Mouse (Mus musculus) forebrain, embryonic 13.5 days (tissue): Measurements from ENCODE around the gene Ankrd27. TPM values are rescaled to one million over a fixed set of nuclear protein-coding genes. Genes with fewer than 3 reads are reported as not detected.
"Not testable (repeated sequence)": the region's sequence is repeated elsewhere in the genome, so short reads cannot be mapped to it uniquely, and the experiment has no call there.

Experiments
- ATAC-seq: fragments of 200-750 bp; cut with Nextera tagmentation; 2 replicates; pipeline ENCODE4 v1.8.0; 2017
- H3K27ac ChIP-seq: fragments of 300-500 bp; sonication (generic); 2 replicates; pipeline ENCODE4 v1.5.1; 2015; ENCODE audit warnings: inconsistent platforms, mild to moderate bottlenecking, moderate library complexity
- H3K27me3 ChIP-seq: fragments of 300-500 bp; sonication (generic); 2 replicates; pipeline ENCODE4 v1.6.1; 2015; ENCODE audit warnings: mild to moderate bottlenecking, inconsistent platforms
- H3K36me3 ChIP-seq: fragments of 300-500 bp; sonication (generic); 2 replicates; pipeline ENCODE4 v1.6.1; 2015; ENCODE audit warnings: mild to moderate bottlenecking, inconsistent platforms; ENCODE audit not compliant: poor library complexity, severe bottlenecking
- H3K4me1 ChIP-seq: fragments of 300-500 bp; sonication (generic); 2 replicates; pipeline ENCODE4 v1.6.1; 2015; ENCODE audit warnings: inconsistent platforms
- H3K4me2 ChIP-seq: fragments of 300-500 bp; sonication (generic); 2 replicates; pipeline ENCODE4 v1.6.1; 2015; ENCODE audit warnings: inconsistent platforms, mild to moderate bottlenecking, moderate library complexity
- H3K4me3 ChIP-seq: fragments of 300-500 bp; sonication (generic); 2 replicates; pipeline ENCODE4 v1.5.1; 2015; ENCODE audit warnings: mild to moderate bottlenecking, inconsistent platforms
- H3K9ac ChIP-seq: fragments of 300-500 bp; sonication (generic); 2 replicates; pipeline ENCODE4 v1.6.1; 2015; ENCODE audit warnings: mild to moderate bottlenecking, inconsistent platforms
- H3K9me3 ChIP-seq: fragments of 300-500 bp; sonication (generic); replicated peaks from 2 replicates; pipeline ENCODE4 v1.6.1; 2016; ENCODE audit warnings: inconsistent platforms
- WGBS: fragments of 180-500 bp; shearing (Covaris S2); methylation state at CpG from one replicate; pipeline ENCODE4 v1.1.7; 2015; 5-methylcytosine and 5-hydroxymethylcytosine counted together
- polyA plus RNA-seq: library from polyadenylated mRNA; unstranded; fragments of >200 nt; fragmentation: Nextera tagmentation; extraction: Ambion mirVana; gene quantifications from 2 replicates; pipeline ENCODE4 v1.2.1, GENCODE M21; 2015

Gene Ankrd27
- polyA plus RNA-seq, 1 experiment from 2014 or later = 29.7 TPM

DNA sequence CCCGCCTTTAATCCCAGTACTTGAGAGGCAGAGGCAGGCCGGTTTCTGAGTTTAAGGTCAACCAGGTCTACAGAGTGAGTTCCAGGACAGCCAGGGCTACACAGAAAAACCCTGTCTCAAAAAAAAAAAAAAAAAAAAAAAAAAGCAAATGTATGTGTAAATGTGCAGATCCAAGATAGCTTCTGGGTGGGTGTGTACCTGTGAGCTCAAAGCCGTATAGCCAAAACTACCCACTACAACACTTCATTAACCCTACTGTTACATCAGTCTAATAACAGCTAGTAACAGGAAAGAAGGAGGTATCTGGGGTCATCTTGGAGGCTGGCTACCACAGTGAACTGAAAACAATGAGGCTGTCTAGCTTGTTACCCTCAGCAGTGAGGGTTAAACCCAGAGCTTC lies 26.2 kb upstream of the Ankrd27 start:
- no peak overlapping the region for H3K27ac ChIP-seq
- H3K27me3 ChIP-seq = no peaks in the 10 kb centered on the region
- ATAC-seq = no peak
- peaks cover 9% of the 10 kb centered on the region for H3K4me1 ChIP-seq
- no peak overlapping the region for H3K4me3 ChIP-seq
- H3K9me3 ChIP-seq = no peaks in the 10 kb centered on the region
- WGBS = 93% methylated on average over 3 of the region's 3 CpGs
- no peak overlapping the region for H3K9ac ChIP-seq
- H3K4me2 ChIP-seq = no peak overlapping the region
- H3K36me3 ChIP-seq = no peaks in the 10 kb centered on the region

DNA sequence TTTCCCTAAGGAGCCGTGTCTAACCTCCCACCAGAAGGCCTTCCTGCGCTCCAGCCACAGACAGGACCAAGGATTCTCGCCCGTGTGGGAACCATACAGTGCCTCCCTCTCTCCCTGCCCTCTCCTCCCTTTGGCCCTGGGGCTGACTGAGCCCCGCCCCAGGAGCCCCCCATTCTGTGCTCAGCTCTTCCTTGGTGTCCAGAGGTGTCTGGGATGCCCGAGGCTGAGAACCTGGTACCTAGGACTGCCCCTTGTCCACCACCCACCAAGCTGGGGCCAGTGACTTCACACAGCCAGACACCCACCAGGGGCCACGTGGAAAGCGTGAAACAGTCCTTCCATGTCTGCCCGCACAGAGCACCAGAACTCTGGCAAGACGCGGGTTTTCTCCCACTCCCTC lies 23.0 kb upstream of the Ankrd27 start:
- ATAC-seq = no peak
- Histone ChIP-seq H3K4me2 (no peak overlapping the region), H3K9ac (no peak overlapping the region), H3K9me3 (no peaks in the 10 kb centered on the region), H3K27me3 (no peaks in the 10 kb centered on the region), H3K4me3 (no peak overlapping the region), H3K27ac (no peak overlapping the region), H3K4me1 (no peaks in the 10 kb centered on the region), H3K36me3 (no peaks in the 10 kb centered on the region)
- 75% methylated on average over 11 of the region's 11 CpGs for WGBS

DNA sequence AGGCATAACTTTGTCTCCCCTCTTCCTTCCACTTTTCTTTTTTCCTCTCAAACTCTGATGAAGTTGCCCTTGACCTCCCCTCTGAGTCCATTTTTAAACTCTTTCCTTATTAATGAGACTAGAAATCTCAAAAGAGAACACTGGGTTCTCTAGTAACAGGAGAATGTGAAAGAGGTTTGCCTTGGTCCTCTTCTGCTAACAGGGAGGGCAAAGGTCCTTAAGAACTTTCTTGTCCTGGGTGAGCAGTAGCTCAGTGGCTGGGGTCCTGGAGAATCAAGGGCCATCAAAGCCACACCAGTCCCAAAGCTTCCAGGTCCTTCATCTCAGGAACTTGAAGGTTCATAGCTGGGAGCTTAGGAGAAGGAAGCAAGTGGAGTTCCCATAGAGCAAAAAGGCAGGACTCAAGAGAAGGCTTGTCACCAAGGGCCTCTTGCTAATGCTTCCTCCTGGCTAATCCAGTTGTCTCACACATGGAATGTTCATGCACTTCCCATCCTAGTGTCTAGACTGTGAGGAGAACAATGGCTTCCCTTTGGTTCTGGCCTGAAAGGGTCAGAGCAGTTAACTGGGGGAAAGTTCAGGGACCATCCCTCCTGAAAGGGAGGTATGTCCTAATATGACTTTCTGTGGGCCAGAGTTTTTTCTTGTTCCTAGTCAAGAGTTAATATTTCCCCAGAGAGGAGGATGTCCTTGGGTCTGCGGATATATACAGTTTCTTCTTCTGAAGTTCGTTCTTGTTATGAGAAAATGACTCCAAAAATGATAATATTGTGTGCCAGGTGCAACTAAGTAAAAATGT lies 21.8 kb upstream of the Ankrd27 start:
- Histone ChIP-seq H3K36me3 (no peaks in the 10 kb centered on the region), H3K4me2 (no peak overlapping the region), H3K27me3 (no peaks in the 10 kb centered on the region), H3K4me1 (no peaks in the 10 kb centered on the region), H3K4me3 (no peak overlapping the region), H3K9me3 (no peaks in the 10 kb centered on the region), H3K9ac (no peak overlapping the region), H3K27ac (no peak overlapping the region)
- no peak for ATAC-seq
- 92% methylated on average over 2 of the region's 2 CpGs for WGBS

DNA sequence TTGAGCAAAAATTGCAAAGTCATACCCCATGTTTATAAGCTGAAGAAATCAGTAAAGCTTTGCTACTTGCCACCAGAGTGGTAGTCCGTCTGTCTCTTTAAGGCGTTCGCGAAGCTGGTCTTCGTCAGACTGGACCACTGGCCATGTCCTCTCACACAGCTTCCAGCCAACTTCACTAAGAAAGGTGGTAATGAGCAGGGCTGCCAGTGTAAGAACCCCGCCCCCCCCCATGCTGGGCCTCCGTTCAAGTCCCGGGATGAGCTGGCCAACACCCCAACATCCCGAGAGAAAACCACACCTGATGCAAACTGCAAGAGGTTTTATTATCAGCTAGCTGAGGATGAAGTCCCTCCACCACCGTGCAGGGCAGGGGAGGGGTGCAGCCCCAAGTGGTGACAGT lies 21.2 kb upstream of the Ankrd27 start:
- H3K27ac ChIP-seq, H3K4me3 ChIP-seq, H3K36me3 ChIP-seq, H3K9ac ChIP-seq, H3K4me2 ChIP-seq, H3K27me3 ChIP-seq, H3K9me3 ChIP-seq, H3K4me1 ChIP-seq, ATAC-seq: not testable (repeated sequence)
- 83% methylated on average over 10 of the region's 10 CpGs for WGBS

DNA sequence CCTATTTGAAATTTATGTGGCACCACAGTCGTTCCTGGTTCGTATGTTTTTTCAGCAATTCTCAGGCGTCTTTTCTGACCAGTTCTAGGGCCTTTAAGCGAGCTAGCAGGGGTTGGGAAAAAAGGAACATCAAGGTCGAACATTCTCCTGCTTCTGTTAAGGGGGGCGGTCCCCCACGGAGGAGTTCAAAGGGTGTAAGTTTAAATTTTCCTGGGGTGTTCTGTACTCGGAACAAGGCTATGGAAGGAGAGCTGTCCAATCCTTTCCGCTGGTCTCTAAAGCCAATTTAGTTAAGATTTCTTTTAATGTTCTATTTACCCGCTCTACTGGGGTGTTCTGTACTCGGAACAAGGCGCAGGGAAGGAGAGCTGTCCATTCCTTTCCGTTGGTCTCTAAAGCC lies 20.1 kb upstream of the Ankrd27 start:
- not testable (repeated sequence) for H3K4me2 ChIP-seq, H3K9me3 ChIP-seq, H3K27me3 ChIP-seq, ATAC-seq, H3K4me3 ChIP-seq, H3K36me3 ChIP-seq, H3K4me1 ChIP-seq, H3K27ac ChIP-seq, H3K9ac ChIP-seq
- 81% methylated on average over 13 of the region's 13 CpGs for WGBS

DNA sequence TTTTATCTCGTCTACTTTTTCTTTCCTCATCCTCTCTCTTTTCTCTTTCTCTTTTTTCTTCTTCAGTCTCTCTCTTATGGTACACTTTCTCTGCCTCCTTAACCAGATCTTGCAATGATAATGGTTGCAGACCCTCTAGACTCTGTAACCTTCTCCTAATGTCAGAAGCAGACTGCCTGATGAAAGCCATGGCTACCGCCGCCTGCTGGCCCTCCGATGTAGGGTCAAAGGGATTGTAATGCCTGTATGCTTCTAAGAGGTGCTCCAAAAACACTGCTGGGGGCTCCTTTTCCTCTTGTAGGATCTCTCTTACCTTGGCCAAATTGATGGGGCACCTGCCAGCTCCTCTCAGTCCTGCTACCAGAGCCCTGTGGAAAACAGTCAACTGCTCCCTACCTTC lies 16.3 kb upstream of the Ankrd27 start:
- H3K27me3 ChIP-seq, H3K4me3 ChIP-seq, H3K4me2 ChIP-seq, H3K4me1 ChIP-seq, H3K9me3 ChIP-seq, ATAC-seq, H3K9ac ChIP-seq, H3K27ac ChIP-seq, H3K36me3 ChIP-seq: not testable (repeated sequence)
- WGBS = 89% methylated on average over 4 of the region's 4 CpGs

DNA sequence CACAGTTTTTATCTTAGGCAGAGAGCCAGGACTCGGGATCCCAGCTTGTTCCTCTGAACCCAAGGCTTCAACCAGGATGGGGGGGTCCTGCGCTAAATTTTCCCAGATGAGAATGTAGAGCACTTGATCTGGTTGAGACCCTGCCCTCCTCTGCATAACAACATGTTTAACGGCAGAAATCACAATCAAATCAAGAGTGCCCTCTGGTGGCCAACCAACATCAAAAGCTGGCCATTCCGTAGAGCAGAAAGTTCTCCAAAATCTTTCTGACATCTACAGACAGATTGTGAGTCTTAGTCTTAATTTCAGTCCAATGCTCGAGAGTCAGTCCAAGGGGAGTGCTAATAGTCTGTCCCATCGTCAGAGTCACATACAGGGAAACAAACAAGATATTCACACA lies 15.2 kb upstream of the Ankrd27 start:
- H3K27ac ChIP-seq, H3K9me3 ChIP-seq, H3K9ac ChIP-seq, H3K4me2 ChIP-seq, H3K36me3 ChIP-seq, H3K4me1 ChIP-seq, ATAC-seq, H3K27me3 ChIP-seq, H3K4me3 ChIP-seq: not testable (repeated sequence)
- WGBS = 18% methylated on average over 6 of the region's 6 CpGs

DNA sequence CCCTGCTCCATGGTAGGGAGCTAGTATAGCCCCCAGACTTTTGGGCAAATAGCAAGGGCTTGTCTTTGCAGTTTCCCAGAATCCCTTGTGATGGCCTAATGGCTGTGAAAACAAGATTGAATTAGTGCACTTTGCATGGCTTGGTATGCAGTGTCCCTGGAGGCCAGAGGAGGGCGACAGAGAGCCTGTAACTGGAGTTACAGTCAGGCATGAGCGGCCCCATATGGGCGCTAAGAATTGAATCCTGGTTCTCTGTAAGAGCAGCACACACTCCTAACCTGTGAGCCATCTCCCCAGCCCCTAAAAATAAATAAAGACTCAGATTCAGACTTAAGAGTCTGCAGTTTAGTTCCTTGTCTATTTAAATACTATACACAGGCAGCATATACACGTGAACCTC lies 6.2 kb upstream of the Ankrd27 start:
- Histone ChIP-seq H3K9me3 (no peaks in the 10 kb centered on the region), H3K36me3 (no peaks in the 10 kb centered on the region), H3K27ac (no peak overlapping the region), H3K4me3 (no peak overlapping the region), H3K4me2 (no peak overlapping the region), H3K4me1 (peaks cover 8% of the 10 kb centered on the region), H3K9ac (no peak overlapping the region), H3K27me3 (peaks cover 43% of the 10 kb centered on the region)
- WGBS = 31% methylated on average over 4 of the region's 4 CpGs
- ATAC-seq = no peak

DNA sequence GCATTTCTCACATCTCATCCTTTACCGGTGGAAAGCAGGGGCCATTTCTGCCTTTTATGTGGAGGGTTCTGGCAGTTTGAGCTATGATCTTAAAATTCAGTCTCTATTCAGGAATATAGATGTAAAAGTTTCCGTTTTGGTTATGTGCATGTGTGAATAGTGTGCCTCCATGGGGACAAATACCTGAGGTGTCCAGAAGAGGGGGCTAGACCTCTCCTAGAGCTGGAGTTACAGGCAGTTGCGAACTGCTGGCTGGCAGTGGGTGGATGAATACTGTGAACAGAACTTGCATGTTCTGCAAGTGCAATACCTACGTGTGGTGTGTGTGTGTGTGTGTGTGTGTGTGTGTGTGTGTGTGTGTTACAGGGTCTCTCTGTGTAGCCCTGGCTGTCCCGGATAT lies 3.3 kb upstream of the Ankrd27 start:
- no peaks in the 10 kb centered on the region for H3K36me3 ChIP-seq
- H3K4me1 ChIP-seq = peaks cover 26% of the 10 kb centered on the region
- 66% methylated on average over 5 of the region's 5 CpGs for WGBS
- no peaks in the 10 kb centered on the region for H3K9me3 ChIP-seq
- H3K9ac ChIP-seq = no peak overlapping the region
- no peak overlapping the region for H3K27ac ChIP-seq
- H3K27me3 ChIP-seq = peaks cover 49% of the 10 kb centered on the region
- no peak for ATAC-seq
- no peak overlapping the region for H3K4me2 ChIP-seq
- H3K4me3 ChIP-seq = no peak overlapping the region

DNA sequence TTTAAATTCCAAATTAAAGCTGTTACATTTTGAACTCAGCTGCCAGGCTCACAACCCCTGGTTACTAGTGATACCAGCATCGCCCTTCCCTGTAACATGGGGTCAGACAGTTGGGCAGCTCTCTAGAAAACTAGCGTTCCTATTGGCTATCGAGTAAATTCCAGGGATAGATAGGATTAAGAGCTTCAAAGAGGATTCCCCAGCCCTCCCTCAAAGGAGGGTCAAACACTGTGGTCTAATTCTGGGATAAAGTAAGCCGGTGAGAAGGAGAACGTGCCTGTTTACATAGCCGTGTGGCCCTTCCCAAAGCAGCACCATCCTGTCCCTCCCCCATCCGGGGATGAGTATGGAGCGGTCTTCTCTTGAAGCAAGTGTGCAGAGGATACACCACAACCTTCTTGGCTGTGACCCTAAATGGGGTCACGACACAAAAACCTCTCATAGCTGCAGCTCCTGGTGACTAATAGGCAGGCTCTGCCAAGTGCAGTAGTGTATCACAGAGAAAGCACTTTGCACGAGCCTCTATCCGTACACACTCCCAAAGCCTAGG lies 2.5 kb upstream of the Ankrd27 start:
- Histone ChIP-seq H3K9me3 (no peaks in the 10 kb centered on the region), H3K27me3 (peaks cover 49% of the 10 kb centered on the region), H3K4me2 (no peak overlapping the region; the same call in 1 of the 2 replicates), H3K4me1 (peaks cover 32% of the 10 kb centered on the region), H3K27ac (no peak overlapping the region), H3K36me3 (no peaks in the 10 kb centered on the region), H3K4me3 (0 out of 2 replicates have a peak overlapping the region, but pooled peaks have one; percentile 91), H3K9ac (no peak overlapping the region)
- 6% methylated on average over 11 of the region's 11 CpGs for WGBS
- no peak for ATAC-seq

DNA sequence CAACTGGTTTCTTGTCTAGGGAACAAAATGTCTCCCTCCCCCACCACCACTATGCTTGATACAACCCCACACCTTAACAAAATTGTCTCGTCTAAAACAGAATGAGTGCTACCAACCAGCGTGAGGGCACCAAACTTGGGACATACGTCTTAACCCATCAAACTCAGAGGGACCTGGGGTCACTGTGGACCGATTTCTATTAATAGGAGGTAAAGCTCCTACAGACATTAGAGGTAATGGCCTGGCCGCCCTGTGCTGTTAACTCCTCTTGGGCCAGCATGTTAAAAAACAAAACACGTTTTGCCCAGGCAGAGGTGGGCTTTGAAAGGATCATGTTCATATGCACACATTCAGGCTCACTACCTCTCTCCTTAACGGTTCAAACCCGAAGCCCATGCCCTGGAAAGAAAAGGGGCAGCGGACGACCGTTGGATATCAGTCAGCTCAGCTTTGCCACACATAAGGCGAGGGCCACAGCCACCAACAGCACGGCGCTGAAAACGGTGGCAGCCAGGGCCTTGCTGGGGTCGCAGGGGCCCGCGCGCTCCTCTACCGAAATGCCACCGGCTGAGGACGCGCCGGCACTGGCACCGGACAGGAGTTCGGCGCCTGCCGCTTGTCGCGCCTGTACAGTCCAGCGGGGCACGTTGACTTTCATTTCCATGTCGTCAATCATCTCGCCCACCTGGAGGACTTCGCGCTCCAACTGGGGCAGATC lies 1.8 kb upstream of the Ankrd27 start:
- H3K9me3 ChIP-seq = no peaks in the 10 kb centered on the region
- peaks cover 49% of the 10 kb centered on the region for H3K27me3 ChIP-seq
- 3% methylated on average over 36 of the region's 36 CpGs for WGBS
- peak overlapping the region; percentile 91 for H3K4me3 ChIP-seq
- H3K9ac ChIP-seq = peak overlapping the region; percentile 57
- peak overlapping the region; percentile 99 for H3K4me2 ChIP-seq
- H3K27ac ChIP-seq = no peak overlapping the region
- peaks cover 34% of the 10 kb centered on the region for H3K4me1 ChIP-seq
- ATAC-seq = no peak
- no peaks in the 10 kb centered on the region for H3K36me3 ChIP-seq

DNA sequence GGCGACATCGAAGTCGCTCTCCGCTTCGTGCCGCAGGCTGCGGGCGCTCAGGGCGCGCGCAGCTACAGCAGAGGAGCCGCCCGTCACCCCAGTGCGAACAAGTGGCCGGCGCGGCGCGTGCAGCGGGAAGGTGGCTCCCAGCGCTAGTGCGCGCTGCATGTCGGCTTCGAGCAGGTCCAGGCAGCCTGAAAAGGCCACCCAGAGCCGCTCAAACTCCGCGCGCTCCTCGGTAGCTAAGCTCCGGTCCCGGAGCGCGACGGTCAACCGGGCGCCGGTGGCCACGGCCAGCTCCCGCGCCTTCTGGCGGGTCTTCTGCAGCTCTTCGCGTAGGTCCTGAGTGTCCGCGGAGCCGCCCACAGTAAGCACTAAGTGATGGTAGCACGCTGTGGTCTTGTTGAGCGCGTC lies 1.3 kb upstream of the Ankrd27 start:
- no peak for ATAC-seq
- WGBS = under 1% methylated on average over 50 of the region's 50 CpGs
- H3K4me2 ChIP-seq = peak overlapping the region; percentile 99
- H3K27ac ChIP-seq = no peak overlapping the region
- H3K9ac ChIP-seq = peak overlapping the region; percentile 57
- peaks cover 38% of the 10 kb centered on the region for H3K4me1 ChIP-seq
- H3K4me3 ChIP-seq = peak overlapping the region; percentile 91
- no peaks in the 10 kb centered on the region for H3K36me3 ChIP-seq
- H3K27me3 ChIP-seq = peaks cover 49% of the 10 kb centered on the region
- H3K9me3 ChIP-seq = no peaks in the 10 kb centered on the region
